Comparison of ENCODE assay signal across 14 mouse cellular contexts in the genomic region with DNA sequence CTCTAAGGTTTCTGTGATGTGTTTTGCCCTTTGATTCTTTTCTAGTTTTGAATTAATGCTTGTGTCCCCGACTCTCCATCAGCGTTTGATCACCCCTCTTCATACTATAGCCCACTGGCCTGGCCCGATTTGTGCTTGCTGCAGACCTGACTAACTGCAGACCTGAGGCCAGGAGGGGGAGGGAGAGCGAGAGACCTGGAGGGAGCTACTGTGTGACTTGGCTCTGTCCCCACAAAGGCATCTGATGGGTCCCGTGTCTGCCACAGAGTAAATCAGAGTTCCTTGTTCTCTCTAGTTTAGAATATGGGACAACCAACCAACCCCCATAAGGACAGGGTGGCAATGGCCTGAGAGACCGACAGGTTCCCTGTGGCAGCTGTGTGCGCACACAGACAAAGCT.
"Had no signal": no experiment of that assay in that cellular context is flagged by ENCODE, and none has a peak within 500 bp of the region (broad histone marks: within the 10 kb centered on the region; RNA-seq: fewer than 3 reads in every experiment).

No protein-coding gene starts in this region.

- H3K27ac ChIP-seq: kidney, postnatal 0 days; left cerebral cortex, adult 2 months; liver, embryonic 13.5 days; midbrain, embryonic 12.5 days; stomach, postnatal 0 days had no signal

- H3K27me3 ChIP-seq: liver, embryonic 13.5 days had no signal

- DNase-seq: layer of hippocampus, postnatal 36 days; liver, embryonic 13.5 days; lung, adult 2 months; lung, postnatal 14 days; lung, postnatal 4 days; right cerebral cortex, postnatal 14 days; right cerebral cortex, postnatal 4 days; thymus, adult 2 months; thymus, postnatal 14 days; thymus, postnatal 4 days had no signal

- H3K4me1 ChIP-seq: liver, embryonic 13.5 days had no signal

- H3K36me3 ChIP-seq: liver, embryonic 13.5 days; midbrain, embryonic 12.5 days had no signal

- H3K4me3 ChIP-seq: left cerebral cortex, adult 2 months; liver, embryonic 13.5 days; midbrain, embryonic 12.5 days had no signal
